ENCODE assay signal across 9 mouse cellular contexts in the genomic region with DNA sequence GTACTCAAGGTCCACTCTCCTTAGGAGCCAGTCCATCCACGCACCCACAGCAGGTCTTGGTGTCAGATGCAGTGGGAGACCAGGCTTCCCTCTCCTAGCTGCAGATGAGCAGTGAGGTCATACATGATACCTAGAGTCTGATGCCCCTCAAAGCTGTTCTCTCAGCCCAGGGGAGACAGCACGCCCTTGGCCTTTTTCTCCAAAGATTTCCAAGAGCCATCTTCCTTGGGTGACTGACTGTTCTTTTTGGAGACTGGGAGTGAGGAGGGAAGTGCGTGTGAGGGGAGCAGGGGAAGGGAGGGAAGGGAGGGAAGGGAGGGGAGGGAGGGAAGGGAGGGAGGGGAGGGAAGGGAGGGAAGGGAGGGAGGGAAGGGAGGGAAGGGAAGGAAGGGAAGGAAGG.
DNase-seq lines count a peak whose midpoint lies in the region; ATAC-seq and TF ChIP-seq lines count a peak whose summit lies in the region.
"Had no signal": no experiment of that assay in that cellular context is flagged by ENCODE, and none has a peak within 500 bp of the region (broad histone marks: within the 10 kb centered on the region; RNA-seq: fewer than 3 reads in every experiment).

No protein-coding gene starts in this region.

- no peaks in the 10 kb centered on the region for H3K9me3 ChIP-seq in midbrain, embryonic 10.5 days (replicated peaks)
- no peaks in the 10 kb centered on the region for H3K9me3 ChIP-seq in midbrain, postnatal 0 days (ENCODE audit: low read length)
- H3K9me3 ChIP-seq in hindbrain, postnatal 0 days (ENCODE audit: low read length), result no peaks in the 10 kb centered on the region
- H3K9me3 ChIP-seq: limb, embryonic 13.5 days had no signal

- H3K27me3 ChIP-seq in midbrain, embryonic 10.5 days (ENCODE audit: low read depth, poor library complexity, severe bottlenecking), result no peaks in the 10 kb centered on the region
- no peaks in the 10 kb centered on the region for H3K27me3 ChIP-seq in midbrain, postnatal 0 days (ENCODE audit: insufficient read depth, low read length)
- no peaks in the 10 kb centered on the region for H3K27me3 ChIP-seq in hindbrain, postnatal 0 days (ENCODE audit: insufficient read depth, low read length)
- H3K27me3 ChIP-seq in kidney, adult 2 months (replicated peaks; ENCODE audit: control insufficient read depth, insufficient read depth, low read length), result no peaks in the 10 kb centered on the region
- H3K27me3 ChIP-seq: limb, embryonic 13.5 days had no signal

- no peak for TF ChIP-seq CTCF in gastrocnemius, adult 2 months (IDR thresholded peaks at IDR 0.05)
- TF ChIP-seq CTCF in midbrain, postnatal 0 days (IDR thresholded peaks at IDR 0.05), result no peak
- TF ChIP-seq CTCF in hindbrain, postnatal 0 days (IDR thresholded peaks at IDR 0.05; ENCODE audit: low read depth), result no peak
- no peak for TF ChIP-seq CTCF in kidney, adult 2 months (conservative IDR thresholded peaks at IDR 0.05; ENCODE audit: insufficient read depth, insufficient read length, low read depth, low read length)

- H3K4me3 ChIP-seq in gastrocnemius, adult 2 months, result peak overlapping the region; percentile 24
- 0 out of 2 replicates have a peak overlapping the region, but pooled peaks have one; percentile 7 for H3K4me3 ChIP-seq in midbrain, embryonic 10.5 days
- H3K4me3 ChIP-seq in midbrain, postnatal 0 days (ENCODE audit: low read depth, low read length), result no peak overlapping the region
- H3K4me3 ChIP-seq in hindbrain, postnatal 0 days (ENCODE audit: low read length), result no peak overlapping the region
- H3K4me3 ChIP-seq in kidney, adult 2 months (ENCODE audit: insufficient read depth, low read depth, low read length), result no peak overlapping the region
- H3K4me3 ChIP-seq: limb, embryonic 13.5 days had no signal

- no peak overlapping the region for H3K9ac ChIP-seq in midbrain, postnatal 0 days (replicated peaks; ENCODE audit: low read length, poor library complexity, severe bottlenecking)
- no peak overlapping the region for H3K9ac ChIP-seq in hindbrain, postnatal 0 days (replicated peaks; ENCODE audit: low read length)
- H3K9ac ChIP-seq: limb, embryonic 13.5 days had no signal

- ATAC-seq in midbrain, postnatal 0 days (ENCODE audit: low FRiP score), result no peak
- no peak for ATAC-seq in hindbrain, postnatal 0 days
- no peak for ATAC-seq in activated CD4-positive, CD25-positive, alpha-beta regulatory T cell, adult 4 months

- H3K4me2 ChIP-seq in midbrain, postnatal 0 days (ENCODE audit: low read depth, low read length, poor library complexity, severe bottlenecking), result no peak overlapping the region
- H3K4me2 ChIP-seq in hindbrain, postnatal 0 days (ENCODE audit: low read depth, low read length), result 0 out of 2 replicates have a peak overlapping the region, but pooled peaks have one; percentile 10

- WGBS in midbrain, embryonic 10.5 days, result 83% methylated on average over 2 of the region's 3 CpGs
- WGBS in midbrain, postnatal 0 days, result 67% methylated on average over 3 of the region's 3 CpGs
- 69% methylated on average over 3 of the region's 3 CpGs for WGBS in hindbrain, postnatal 0 days
- 95% methylated on average over 2 of the region's 3 CpGs for WGBS in kidney, adult 2 months

- TF ChIP-seq POLR2A in kidney, adult 2 months (IDR thresholded peaks at IDR 0.05; ENCODE audit: low read depth, low read length), result no peak

- peak overlapping the region; percentile 66 for H3K27ac ChIP-seq in gastrocnemius, adult 2 months
- H3K27ac ChIP-seq in midbrain, embryonic 10.5 days (replicated peaks), result peak overlapping the region; percentile 81
- H3K27ac ChIP-seq in midbrain, postnatal 0 days (ENCODE audit: low read depth, low read length), result no peak overlapping the region
- H3K27ac ChIP-seq in hindbrain, postnatal 0 days, result peak overlapping the region; percentile 73
- no peak overlapping the region for H3K27ac ChIP-seq in kidney, adult 2 months (ENCODE audit: insufficient read depth, low read depth, low read length)
- H3K27ac ChIP-seq: limb, embryonic 13.5 days had no signal

- no peaks in the 10 kb centered on the region for H3K36me3 ChIP-seq in midbrain, embryonic 10.5 days
- H3K36me3 ChIP-seq in midbrain, postnatal 0 days (ENCODE audit: insufficient read depth, low read length), result no peaks in the 10 kb centered on the region
- no peaks in the 10 kb centered on the region for H3K36me3 ChIP-seq in hindbrain, postnatal 0 days (ENCODE audit: insufficient read depth, low read length)
- H3K36me3 ChIP-seq in kidney, adult 2 months (ENCODE audit: control insufficient read depth, insufficient read depth, low read length), result no peaks in the 10 kb centered on the region
- H3K36me3 ChIP-seq: limb, embryonic 13.5 days had no signal

- peaks cover 79% of the 10 kb centered on the region for H3K4me1 ChIP-seq in midbrain, embryonic 10.5 days
- peaks cover 15% of the 10 kb centered on the region; the same call in 1 of the 2 replicates for H3K4me1 ChIP-seq in midbrain, postnatal 0 days (ENCODE audit: insufficient read depth, low read length)
- H3K4me1 ChIP-seq in hindbrain, postnatal 0 days (ENCODE audit: insufficient read depth, low read length), result peaks cover 27% of the 10 kb centered on the region; the same call in 1 of the 2 replicates
- peaks cover 25% of the 10 kb centered on the region; the same call in 1 of the 2 replicates for H3K4me1 ChIP-seq in kidney, adult 2 months (ENCODE audit: control insufficient read depth, insufficient read depth, low read length)

- intact Hi-C loops in gastrocnemius, adult 2 months (cut with DNase I), result no loop called here
- intact Hi-C loops in gastrocnemius, postnatal 36 days (cut with DNase I), result no loop called here

- DNase-seq in gastrocnemius, adult 2 months, result no peak
- DNase-seq in gastrocnemius, postnatal 36 days, result no peak
- no peak for DNase-seq in midbrain, embryonic 10.5 days (ENCODE audit: low spot score)
- no peak for DNase-seq in midbrain, postnatal 0 days (ENCODE audit: low spot score)
- no peak for DNase-seq in hindbrain, postnatal 0 days (ENCODE audit: low spot score)
- DNase-seq in spleen, postnatal 10 days (ENCODE audit: low spot score in 2 of 2), result no peak
- no peak for DNase-seq in kidney, adult 2 months

Comparison
In these comparisons a context has a peak if more than half of its experiments do, and no peak if none do; other contexts are left out.
1. H3K27ac ChIP-seq: peak in gastrocnemius, adult 2 months (single experiment), midbrain, embryonic 10.5 days (single experiment) and hindbrain, postnatal 0 days (single experiment); none in midbrain, postnatal 0 days (single experiment) and kidney, adult 2 months (single experiment).
2. H3K4me3 ChIP-seq: peak in gastrocnemius, adult 2 months (single experiment) and midbrain, embryonic 10.5 days (single experiment); none in midbrain, postnatal 0 days (single experiment), hindbrain, postnatal 0 days (single experiment) and kidney, adult 2 months (single experiment).